Mouse (Mus musculus) heart, adult 2 months (tissue): ENCODE results near the gene Arhgef28. TPM values are rescaled to one million over a fixed set of nuclear protein-coding genes. Genes with fewer than 3 reads are reported as not detected.
"Not testable (repeated sequence)": the region's sequence is repeated elsewhere in the genome, so short reads cannot be mapped to it uniquely, and the experiment has no call there.

Source experiments
- DNase-seq, 2 experiments: peaks; one replicate each; pipeline ENCODE4 v3.0.0; 2021
- H3K27ac ChIP-seq: fragments of 200-600 bp; 2 replicates; pipeline ENCODE4 v1.8.1; 2022
- H3K27me3 ChIP-seq: fragments of 200-500 bp; 2 replicates; pipeline ENCODE4 v1.6.1; 2012; ENCODE audit warnings: mild to moderate bottlenecking, low read length, inconsistent platforms, mixed read lengths; ENCODE audit not compliant: control insufficient read depth, insufficient read depth
- H3K36me3 ChIP-seq: fragments of 200-500 bp; 2 replicates; pipeline ENCODE4 v1.6.1; 2012; ENCODE audit warnings: low read length, inconsistent platforms; ENCODE audit not compliant: control insufficient read depth, insufficient read depth
- H3K4me1 ChIP-seq: fragments of 200-500 bp; 2 replicates; pipeline ENCODE4 v1.6.1; 2011; ENCODE audit warnings: low read length; ENCODE audit not compliant: control insufficient read depth, insufficient read depth
- H3K4me3 ChIP-seq: fragments of 200-600 bp; 2 replicates; pipeline ENCODE4 v1.8.1; 2022
- H3K79me2 ChIP-seq: fragments of 200-500 bp; replicated peaks from 2 replicates; pipeline ENCODE4 v1.6.1; 2012; ENCODE audit warnings: mild to moderate bottlenecking, inconsistent platforms, low read length, moderate library complexity, mixed read lengths; ENCODE audit not compliant: control insufficient read depth, insufficient read depth
- H3K9ac ChIP-seq: fragments of 200-500 bp; 2 replicates; pipeline ENCODE4 v1.6.1; 2012; ENCODE audit warnings: low read depth, mild to moderate bottlenecking, control low read depth, inconsistent platforms, low read length, mixed read lengths
- CTCF ChIP-seq: fragments of 200-600 bp; IDR thresholded peaks from 2 replicates; pipeline ENCODE4 v1.8.1; 2022; ENCODE audit warnings: antibody characterized with exemption, mild to moderate bottlenecking, moderate library complexity
- EP300 ChIP-seq: fragments of 200-500 bp; IDR thresholded peaks from 2 replicates; pipeline ENCODE4 v1.6.1; 2011; ENCODE audit warnings: low read depth, low read length, control low read depth; ENCODE audit not compliant: insufficient read depth
- POLR2A ChIP-seq: fragments of 200-500 bp; IDR thresholded peaks from 2 replicates; pipeline ENCODE4 v1.6.1; 2011; ENCODE audit warnings: mild to moderate bottlenecking, low read depth, low read length, control low read depth; ENCODE audit not compliant: insufficient read depth
- WGBS: fragments of 180-500 bp; shearing (Covaris S2); methylation state at CpG from one replicate; pipeline ENCODE4 v1.1.7; 2018; 5-methylcytosine and 5-hydroxymethylcytosine counted together
- intact Hi-C: fragments of 180-260 bp; cut with DNase I; formaldehyde crosslinking; loops from one replicate; pipeline ENCODE4 v1.15.1; 2025
- polyA plus RNA-seq: library from polyadenylated mRNA; depleted of rRNA; stranded (reverse); fragments of >200 nt; gene quantifications from 2 replicates; pipeline ENCODE4 v1.2.3, GENCODE M21; 2012
- total RNA-seq, 2 experiments: library from RNA; stranded (reverse); gene quantifications; 2 replicates each; pipeline ENCODE4 v1.2.3; 2021

Arhgef28 gene
- total and polyA plus RNA-seq, 3 experiments = 2.4 to 5.2 (median 4.6) TPM

DNA sequence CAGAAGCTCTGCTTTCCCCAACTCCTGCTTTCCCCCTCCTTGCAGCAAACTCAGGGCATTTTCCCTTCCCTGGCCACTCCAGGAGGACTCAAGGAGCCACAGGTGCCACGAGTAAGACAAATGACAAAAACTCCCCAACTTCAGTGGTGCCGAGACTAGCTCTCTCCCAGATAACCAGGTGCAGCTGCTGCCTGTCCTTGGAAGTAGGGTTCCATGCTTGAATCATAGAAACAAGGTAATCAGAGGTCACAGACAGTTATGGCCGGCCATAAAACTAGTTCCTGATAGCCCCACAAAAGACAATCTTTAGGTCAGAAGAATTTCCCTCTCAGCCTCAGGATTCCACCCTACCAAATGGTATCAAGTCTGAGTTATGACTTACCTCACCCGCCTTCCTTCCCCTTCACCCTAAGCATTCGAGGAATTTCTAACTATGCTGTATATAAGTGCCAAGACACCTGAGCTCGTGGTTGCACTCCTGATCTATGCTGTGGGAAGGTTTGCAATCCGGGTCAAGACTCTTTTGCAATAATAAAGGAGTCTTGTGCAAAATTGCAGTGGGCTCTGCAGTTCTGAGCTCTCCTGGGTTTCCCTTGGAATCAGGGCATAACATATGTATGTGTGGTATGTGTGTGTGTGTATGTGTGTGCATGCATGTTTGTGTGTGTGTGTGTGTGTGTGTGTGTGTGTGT lies 93.3 kb downstream of the Arhgef28 start:
- Histone ChIP-seq H3K27me3 (no peaks in the 10 kb centered on the region), H3K9ac (no peak overlapping the region), H3K4me3 (no peak overlapping the region), H3K36me3 (no peaks in the 10 kb centered on the region), H3K4me1 (peaks cover 2% of the 10 kb centered on the region), H3K27ac (no peak overlapping the region), H3K79me2 (no peaks in the 10 kb centered on the region)
- WGBS = 76% methylated on average over 7 of the region's 7 CpGs
- TF ChIP-seq EP300 (no peak), CTCF (no peak), POLR2A (no peak)
- no peak for DNase-seq
- intact Hi-C loops = no loop called here

DNA sequence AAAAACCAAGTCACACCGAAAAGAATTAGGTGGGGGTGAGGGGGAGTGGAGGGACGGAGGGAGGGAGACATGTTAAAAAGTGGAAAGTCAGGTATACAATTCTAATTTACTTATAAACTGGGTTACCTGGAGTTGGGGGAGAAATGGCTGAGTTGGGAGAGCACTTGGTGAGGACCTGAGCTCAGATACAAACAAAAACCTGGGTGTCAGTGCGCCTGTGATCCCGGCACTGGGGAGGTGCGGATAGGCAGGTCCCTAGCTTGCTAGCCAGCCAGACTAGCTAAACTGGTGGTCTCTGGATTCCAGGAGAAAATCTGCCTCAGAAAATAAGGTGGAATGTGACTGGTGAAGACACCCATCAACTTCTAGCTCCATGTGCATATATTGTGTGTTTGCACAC lies 94.7 kb downstream of the Arhgef28 start:
- H3K27ac ChIP-seq = no peak overlapping the region
- no peak overlapping the region for H3K9ac ChIP-seq
- DNase-seq = no peak
- H3K79me2 ChIP-seq = no peaks in the 10 kb centered on the region
- TF ChIP-seq CTCF = no peak
- TF ChIP-seq POLR2A = no peak
- no peak for TF ChIP-seq EP300
- WGBS = 91% methylated on average over 5 of the region's 5 CpGs
- intact Hi-C loops = no loop called here
- H3K27me3 ChIP-seq = no peaks in the 10 kb centered on the region
- no peaks in the 10 kb centered on the region for H3K36me3 ChIP-seq
- no peaks in the 10 kb centered on the region; the same call in 1 of the 2 replicates for H3K4me1 ChIP-seq
- no peak overlapping the region for H3K4me3 ChIP-seq

DNA sequence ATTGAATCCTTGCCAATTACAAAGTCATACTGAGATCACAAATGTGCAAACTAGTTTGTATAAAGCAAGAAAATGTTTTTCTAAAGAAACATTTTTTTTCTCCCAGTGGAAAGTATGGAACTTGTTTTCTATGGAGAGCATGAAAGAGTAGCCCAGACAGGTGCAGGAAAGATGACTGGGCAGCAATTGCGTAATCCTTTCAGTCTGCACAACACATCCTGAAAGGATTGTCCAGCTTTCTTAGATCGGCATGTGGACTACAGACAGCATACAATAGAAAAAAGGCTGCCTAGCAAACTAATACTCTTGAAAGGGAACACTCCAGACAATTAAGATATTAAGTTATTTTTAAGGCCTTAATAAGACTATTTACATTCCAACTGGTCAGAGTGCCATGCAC lies 95.2 kb downstream of the Arhgef28 start:
- no peak for DNase-seq
- Histone ChIP-seq H3K27me3 (no peaks in the 10 kb centered on the region), H3K4me3 (no peak overlapping the region), H3K79me2 (no peaks in the 10 kb centered on the region), H3K36me3 (no peaks in the 10 kb centered on the region), H3K27ac (no peak overlapping the region), H3K4me1 (no peaks in the 10 kb centered on the region; the same call in 1 of the 2 replicates), H3K9ac (no peak overlapping the region)
- intact Hi-C loops = no loop called here
- TF ChIP-seq EP300 (no peak), POLR2A (no peak), CTCF (no peak)
- 57% methylated on average over 2 of the region's 2 CpGs for WGBS

DNA sequence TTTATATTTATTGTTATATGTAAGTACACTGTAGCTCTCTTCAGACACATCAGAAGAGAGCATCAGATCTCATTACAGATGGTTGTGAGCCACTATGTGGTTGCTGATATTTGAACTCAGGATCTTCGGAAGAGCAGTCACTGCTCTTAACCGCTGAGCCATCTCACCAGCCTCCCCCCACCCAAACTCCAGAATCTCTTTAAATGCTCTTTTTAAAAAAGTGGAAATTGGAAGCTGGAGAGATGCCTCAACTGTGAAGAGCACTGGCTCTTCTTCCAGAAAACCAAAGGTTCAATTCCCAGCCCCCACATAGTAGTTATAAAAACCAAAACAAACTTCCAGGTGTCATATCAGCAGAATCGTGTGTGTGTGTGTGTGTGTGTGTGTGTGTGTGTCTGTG lies 97.8 kb downstream of the Arhgef28 start:
- H3K4me1 ChIP-seq, H3K4me3 ChIP-seq, H3K36me3 ChIP-seq, H3K27me3 ChIP-seq, H3K27ac ChIP-seq, DNase-seq, H3K79me2 ChIP-seq, H3K9ac ChIP-seq: not testable (repeated sequence)
- 85% methylated on average over 3 of the region's 3 CpGs for WGBS
- intact Hi-C loops = loop anchor here (5.0 kb wide), 1 partner anchor 36 kb away; no protein-coding TSS in a partner anchor

DNA sequence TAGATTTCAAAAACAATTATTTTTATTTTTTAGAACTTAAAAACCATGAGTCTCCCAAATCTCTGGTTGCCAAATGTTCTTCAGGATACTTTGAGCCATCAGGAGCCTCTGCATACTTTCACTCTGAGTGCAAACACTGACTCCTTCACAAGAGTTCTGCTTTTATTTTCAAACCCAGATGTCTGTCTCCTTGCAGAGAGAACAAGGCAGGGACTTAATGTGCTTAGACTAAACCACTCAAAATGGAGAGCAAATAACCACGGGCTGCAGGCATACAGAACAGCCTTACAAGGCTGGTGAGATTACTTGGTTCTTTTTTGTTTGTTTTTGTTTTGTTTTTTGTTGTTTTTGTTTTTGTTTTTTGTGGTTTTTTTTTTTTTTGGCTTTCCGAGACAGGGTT lies 98.6 kb downstream of the Arhgef28 start:
- no peak for TF ChIP-seq EP300
- TF ChIP-seq POLR2A = no peak
- TF ChIP-seq CTCF = no peak
- H3K79me2 ChIP-seq = no peaks in the 10 kb centered on the region
- WGBS = 83% methylated on average over 2 of the region's 2 CpGs
- no peak for DNase-seq
- intact Hi-C loops = loop anchor here (5.0 kb wide), 1 partner anchor 35 kb away; no protein-coding TSS in a partner anchor
- H3K27me3 ChIP-seq = no peaks in the 10 kb centered on the region
- no peak overlapping the region for H3K27ac ChIP-seq
- H3K36me3 ChIP-seq = no peaks in the 10 kb centered on the region
- H3K4me3 ChIP-seq = no peak overlapping the region
- no peak overlapping the region for H3K9ac ChIP-seq
- no peaks in the 10 kb centered on the region; the same call in 1 of the 2 replicates for H3K4me1 ChIP-seq

DNA sequence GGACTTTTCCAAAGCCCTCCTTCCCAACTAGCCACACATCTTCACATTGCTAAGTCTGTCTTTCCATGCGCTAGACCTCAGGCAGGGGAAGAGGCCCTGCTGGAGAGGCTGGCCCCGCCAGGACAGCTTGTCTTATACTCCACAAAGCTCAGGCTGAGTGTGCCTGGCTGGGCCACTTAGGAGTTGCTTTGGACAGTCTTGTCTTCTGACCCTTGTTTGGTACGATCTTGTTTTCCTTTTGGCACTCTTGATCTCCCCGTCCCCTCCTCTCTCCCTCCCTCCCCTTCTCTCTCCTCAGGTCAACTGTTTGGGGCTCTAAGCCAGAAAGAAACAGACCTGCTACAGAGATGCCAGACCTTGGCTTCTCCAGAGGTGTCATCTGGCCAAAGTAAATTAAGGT lies 110.3 kb downstream of the Arhgef28 start:
- intact Hi-C loops = no loop called here

More for the DNA sequence above, 110.3 kb downstream of the Arhgef28 start:
- H3K36me3 ChIP-seq = no peaks in the 10 kb centered on the region
- peaks cover 2% of the 10 kb centered on the region; the same call in 1 of the 2 replicates for H3K4me1 ChIP-seq
- H3K9ac ChIP-seq = no peak overlapping the region
- H3K79me2 ChIP-seq = no peaks in the 10 kb centered on the region
- H3K27ac ChIP-seq = no peak overlapping the region
- no peak overlapping the region for H3K4me3 ChIP-seq
- no peak for DNase-seq
- 75% methylated on average over 4 of the region's 4 CpGs for WGBS
- TF ChIP-seq POLR2A = no peak
- TF ChIP-seq EP300 = no peak
- TF ChIP-seq CTCF = no peak
- H3K27me3 ChIP-seq = no peaks in the 10 kb centered on the region
